Mouse (Mus musculus) left cerebral cortex, postnatal 25 days (tissue): ENCODE data around the gene Lama1. TPM values are rescaled to one million over a fixed set of nuclear protein-coding genes. Genes with fewer than 3 reads are reported as not detected.
"Not testable (repeated sequence)": the region's sequence is repeated elsewhere in the genome, so short reads cannot be mapped to it uniquely, and the experiment has no call there.

ENCODE experiments used
- DNase-seq, 2 experiments: peaks; one replicate each; pipeline ENCODE4 v3.0.0; 2022; ENCODE audit warnings: low spot score in 2 of 2, mixed read lengths in 1 of 2
- intact Hi-C: fragments of 180-260 bp; cut with DNase I; formaldehyde crosslinking; loops from one replicate; pipeline ENCODE4 v1.15.1; 2025
- total RNA-seq, 2 experiments: library from RNA; stranded (reverse); gene quantifications; 2 replicates each; pipeline ENCODE4 v1.2.3; 2021

Lama1 gene
- total RNA-seq, 2 experiments from 2014 or later, result 5.2 to 5.5 TPM

- intact Hi-C loops, result no loop called here
- DNase-seq, result no peak
Measured at GRCm38 (mm10) chr17:67711361-67711760, 14.3 kb downstream of the Lama1 start.

GRCm38 (mm10) chr17:67712929-67713328 lies 15.9 kb downstream of the Lama1 start:
- no peak for DNase-seq
- intact Hi-C loops, result no loop called here

- DNase-seq, result no peak
- intact Hi-C loops, result no loop called here
Measured at GRCm38 (mm10) chr17:67715466-67715865, 18.4 kb downstream of the Lama1 start.

- no peak for DNase-seq
- intact Hi-C loops, result no loop called here
Measured at GRCm38 (mm10) chr17:67722055-67722454, 25.0 kb downstream of the Lama1 start.

- intact Hi-C loops, result no loop called here
- no peak for DNase-seq
Measured at GRCm38 (mm10) chr17:67722578-67722977, 25.5 kb downstream of the Lama1 start.

- DNase-seq, result no peak
- intact Hi-C loops, result no loop called here
Measured at GRCm38 (mm10) chr17:67723175-67724067, 26.4 kb downstream of the Lama1 start.

- DNase-seq, result no peak
- intact Hi-C loops, result no loop called here
Measured at GRCm38 (mm10) chr17:67726601-67727000, 29.5 kb downstream of the Lama1 start.

GRCm38 (mm10) chr17:67728751-67729150 lies 31.7 kb downstream of the Lama1 start:
- intact Hi-C loops, result no loop called here
- DNase-seq, result no peak

- DNase-seq, result no peak
- intact Hi-C loops, result no loop called here
Measured at GRCm38 (mm10) chr17:67731096-67731495, 34.0 kb downstream of the Lama1 start.

GRCm38 (mm10) chr17:67731964-67732363 lies 34.9 kb downstream of the Lama1 start:
- intact Hi-C loops, result no loop called here
- DNase-seq, result peak in 1 of 2 experiments; percentile 23

GRCm38 (mm10) chr17:67733516-67733915 lies 36.5 kb downstream of the Lama1 start:
- no peak for DNase-seq
- intact Hi-C loops, result no loop called here

- intact Hi-C loops, result no loop called here
Measured at GRCm38 (mm10) chr17:67735722-67736121, 38.7 kb downstream of the Lama1 start.

GRCm38 (mm10) chr17:67741229-67741628 lies 44.2 kb downstream of the Lama1 start:
- DNase-seq, intact Hi-C loops: not testable (repeated sequence)

More at GRCm38 (mm10) chr17:67735722-67736121, 38.7 kb downstream of the Lama1 start:
- DNase-seq, result no peak

GRCm38 (mm10) chr17:67764167-67764871 lies 67.3 kb downstream of the Lama1 start:
- intact Hi-C loops, result no loop called here
- DNase-seq, result no peak

GRCm38 (mm10) chr17:67773608-67774007 lies 76.5 kb downstream of the Lama1 start:
- intact Hi-C loops, result no loop called here
- no peak for DNase-seq

- intact Hi-C loops, result no loop called here
- peak in 1 of 2 experiments; percentile 27 for DNase-seq
Measured at GRCm38 (mm10) chr17:67776764-67777163, 79.7 kb downstream of the Lama1 start.

- intact Hi-C loops, result loop anchor here (2.0 kb wide), 1 partner anchor 57 kb away; no protein-coding TSS in a partner anchor
- no peak for DNase-seq
Measured at GRCm38 (mm10) chr17:67779812-67780211, 82.8 kb downstream of the Lama1 start.

GRCm38 (mm10) chr17:67791091-67791490 lies 94.0 kb downstream of the Lama1 start:
- intact Hi-C loops, result no loop called here
- DNase-seq, result no peak

- intact Hi-C loops, result no loop called here
- DNase-seq, result no peak
Measured at GRCm38 (mm10) chr17:67809171-67809570, 112.1 kb downstream of the Lama1 start.

GRCm38 (mm10) chr17:67813666-67814065 lies 116.6 kb downstream of the Lama1 start:
- DNase-seq, result no peak
- intact Hi-C loops, result no loop called here

- intact Hi-C loops, result no loop called here
- DNase-seq, result no peak
Measured at GRCm38 (mm10) chr17:67815720-67816119, 118.7 kb downstream of the Lama1 start.
